Mouse (Mus musculus) adipose tissue, adult 10 weeks (tissue): ENCODE results near the gene Dusp7. TPM values are rescaled to one million over a fixed set of nuclear protein-coding genes. Genes with fewer than 3 reads are reported as not detected.

Experiments
- polyA plus RNA-seq: library from polyadenylated mRNA; stranded (reverse); fragments of 350-450 nt; fragmentation: Illumina TruSeq; extraction: RNeasy Lipid Tissue Mini Kit (QIAGEN cat#74804); gene quantifications from one replicate; pipeline ENCODE4 v1.2.3, GENCODE M21; 2014; ENCODE audit warnings: low read depth, low replicate concordance

Dusp7 gene
- polyA plus RNA-seq, result 16.6 TPM

GRCm38 (mm10) chr9:106368112-106368717 is at the start of gene Dusp7:
Gene Dusp7, plus strand, starts transcription at chr9:106368632.

Other genes with a start within 250 kb of the Dusp7 start
- 4.1 TPM for gene Glyctk, start 210.5 kb upstream of the Dusp7 start, polyA plus RNA-seq
- gene Wdr82, start 197.7 kb upstream of the Dusp7 start, polyA plus RNA-seq, result 43.9 TPM
- gene Ppm1m, start 168.9 kb upstream of the Dusp7 start, polyA plus RNA-seq, result 66.7 TPM
- gene Twf2, start 165.5 kb upstream of the Dusp7 start, polyA plus RNA-seq, result 29.0 TPM
- 1.6 TPM for gene Tlr9, start 146.0 kb upstream of the Dusp7 start, polyA plus RNA-seq
- gene Alas1, start 120.0 kb upstream of the Dusp7 start, polyA plus RNA-seq, result 233 TPM
- 3.4 TPM for gene Poc1a, start 87.6 kb upstream of the Dusp7 start, polyA plus RNA-seq
- gene Rpl29, start 60.8 kb downstream of the Dusp7 start, polyA plus RNA-seq, result 770 TPM
- 14.4 TPM for gene Acy1, start 69.7 kb downstream of the Dusp7 start, polyA plus RNA-seq
- 105 TPM for gene Abhd14b, start 78.8 kb downstream of the Dusp7 start, polyA plus RNA-seq
- 19.6 TPM for gene Abhd14a, start 79.0 kb downstream of the Dusp7 start, polyA plus RNA-seq
- 25.9 TPM for gene Pcbp4, start 84.7 kb downstream of the Dusp7 start, polyA plus RNA-seq
- 0.60 TPM for gene Gpr62, start 97.3 kb downstream of the Dusp7 start, polyA plus RNA-seq
- gene Rrp9, start 107.3 kb downstream of the Dusp7 start, polyA plus RNA-seq, result 19.8 TPM
- 58.9 TPM for gene Parp3, start 108.3 kb downstream of the Dusp7 start, polyA plus RNA-seq
- 5.6 TPM for gene Iqcf1, start 131.3 kb downstream of the Dusp7 start, polyA plus RNA-seq
- gene Iqcf5, start 145.9 kb downstream of the Dusp7 start, polyA plus RNA-seq, result 5.1 TPM
- 28.7 TPM for gene Iqcf3, start 193.0 kb downstream of the Dusp7 start, polyA plus RNA-seq
- gene Iqcf4, start 202.4 kb downstream of the Dusp7 start, polyA plus RNA-seq, result 13.9 TPM